Mouse (Mus musculus) megakaryocyte, embryonic 14.5 days (primary cell): ENCODE results near the gene Cisd3. TPM values are rescaled to one million over a fixed set of nuclear protein-coding genes. Genes with fewer than 3 reads are reported as not detected.
A peak's percentile ranks its signal among the peaks of the same experiment; 100 is the strongest.
"Not testable (repeated sequence)": the region's sequence is repeated elsewhere in the genome, so short reads cannot be mapped to it uniquely, and the experiment has no call there.

ENCODE experiments used
- H3K27me3 ChIP-seq: replicated peaks from 2 replicates; pipeline ENCODE3; 2012; ENCODE audit warnings: inconsistent platforms
- H3K36me3 ChIP-seq: replicated peaks from 2 replicates; pipeline ENCODE3; 2012; ENCODE audit warnings: low read length, inconsistent platforms, mixed read lengths
- H3K4me1 ChIP-seq: 2 replicates; pipeline ENCODE4 v1.6.1; 2012; ENCODE audit warnings: inconsistent platforms
- H3K4me3 ChIP-seq: replicated peaks from 2 replicates; pipeline ENCODE3; 2012; ENCODE audit warnings: moderate library complexity, mild to moderate bottlenecking, inconsistent platforms
- H3K9me3 ChIP-seq: 2 replicates; pipeline ENCODE4 v1.6.1; 2012; ENCODE audit warnings: inconsistent platforms
- FLI1 ChIP-seq: IDR thresholded peaks from 2 replicates; pipeline ENCODE4 v1.6.1; 2012; ENCODE audit warnings: low read length, inconsistent platforms, mixed read lengths
- GATA1 ChIP-seq: IDR thresholded peaks from 3 replicates; pipeline ENCODE4 v1.6.1; 2012; ENCODE audit warnings: mixed read lengths, low read length, inconsistent platforms, borderline replicate concordance
- polyA plus RNA-seq: library from polyadenylated mRNA; stranded (reverse); fragments of >175 nt; gene quantifications from 2 replicates; pipeline ENCODE4 v1.2.3, GENCODE M21; 2012; ENCODE audit warnings: low replicate concordance; ENCODE audit not compliant: insufficient read depth

Gene Cisd3
- polyA plus RNA-seq: 0.45 TPM in 1 of 2 replicates, not detected in the other

DNA sequence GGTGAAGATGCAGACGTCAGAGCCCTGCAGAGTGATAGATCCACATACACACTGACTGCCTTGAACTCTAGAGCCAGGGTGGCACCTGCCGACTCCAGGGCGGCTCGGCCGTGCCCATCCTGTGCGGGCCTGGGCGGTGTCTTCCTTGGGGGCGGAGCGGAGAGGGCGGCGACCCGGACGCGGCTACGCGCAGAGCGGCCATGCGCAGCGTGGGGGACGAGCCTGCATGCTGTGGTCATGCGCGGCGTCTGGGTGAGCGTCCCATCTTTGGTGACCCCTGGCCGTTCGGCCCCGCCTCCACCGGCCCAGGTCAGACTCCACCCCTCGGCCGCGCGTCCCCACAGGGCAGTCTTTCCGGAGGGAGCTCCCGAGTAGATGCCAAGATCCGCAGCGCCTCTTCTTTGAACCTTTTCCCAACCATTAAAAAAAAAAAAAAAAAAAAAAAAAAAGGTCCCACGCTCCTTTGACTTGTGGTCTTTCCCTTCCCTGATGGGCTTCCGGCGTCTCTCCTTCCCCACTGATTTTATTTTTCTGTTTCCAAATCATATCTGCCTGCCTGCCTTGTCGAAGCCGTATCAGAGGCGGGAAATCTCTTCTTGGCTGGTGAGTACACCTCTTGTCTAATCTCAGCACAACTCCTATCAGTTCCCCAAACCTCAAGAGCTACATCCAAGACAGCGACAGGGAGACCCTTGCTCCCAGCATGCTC is at the start of gene Cisd3:
TSS of gene Cisd3 (plus strand) at position 214 of the 709 bp plus-strand sequence.
- H3K4me3 ChIP-seq: peak within 1 kb of the TSS; percentile 91
- H3K4me1 ChIP-seq: peaks cover 41% of the 10 kb centered on the region
- TF ChIP-seq FLI1 (no peak), GATA1 (no peak)
- H3K36me3 ChIP-seq: peaks cover 33% of the 10 kb centered on the region
- H3K9me3 ChIP-seq: no peaks in the 10 kb centered on the region
- peaks cover 28% of the 10 kb centered on the region for H3K27me3 ChIP-seq

DNA sequence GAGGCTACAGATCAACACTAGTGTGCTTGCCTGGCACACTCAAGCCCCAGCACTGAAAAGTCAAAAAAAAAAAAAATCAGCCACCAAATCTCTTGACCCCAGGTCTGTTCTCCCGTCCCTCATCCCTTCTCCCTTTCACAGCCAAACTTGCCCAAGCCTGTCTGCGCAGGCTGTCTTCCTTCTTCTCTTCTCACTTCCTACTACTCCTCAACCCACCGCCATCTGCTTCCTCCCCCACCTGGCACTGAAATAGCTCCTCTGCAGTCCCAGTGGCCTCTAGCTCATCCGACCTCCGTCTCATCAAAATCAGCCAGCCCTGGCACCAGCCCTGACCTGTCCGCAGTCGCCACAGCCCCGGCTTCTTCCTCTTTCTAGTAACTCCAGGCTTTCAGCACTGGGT is 44.0 kb upstream of the Cisd3 start:
- TF ChIP-seq GATA1: no peak
- no peak for TF ChIP-seq FLI1
- H3K9me3 ChIP-seq: peaks cover 14% of the 10 kb centered on the region
- peak overlapping the region; percentile 65 for H3K4me3 ChIP-seq
- no peaks in the 10 kb centered on the region for H3K36me3 ChIP-seq
- peaks cover 16% of the 10 kb centered on the region for H3K4me1 ChIP-seq
- peaks cover 35% of the 10 kb centered on the region for H3K27me3 ChIP-seq

DNA sequence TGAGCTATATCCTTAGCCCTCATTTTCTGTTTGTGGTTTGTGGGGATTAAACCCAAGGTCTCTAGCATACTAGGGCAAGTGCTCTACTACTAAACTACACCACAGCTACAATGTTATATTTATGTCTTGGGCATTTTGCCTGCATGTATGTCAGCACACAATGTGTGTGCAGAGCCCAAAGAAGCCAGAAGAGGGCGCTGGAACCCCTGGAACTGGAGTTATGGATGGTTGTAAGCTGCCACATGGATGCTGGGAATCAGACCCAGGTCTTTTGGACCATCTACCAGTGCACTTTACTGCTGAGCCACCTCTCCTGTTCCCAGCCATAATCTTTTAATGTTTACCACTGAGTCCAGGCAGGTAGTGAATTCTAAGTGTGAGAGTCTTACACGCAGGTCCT is 42.9 kb upstream of the Cisd3 start:
- Histone ChIP-seq H3K36me3 (no peaks in the 10 kb centered on the region), H3K4me3 (no peak overlapping the region), H3K4me1 (peaks cover 16% of the 10 kb centered on the region), H3K27me3 (peaks cover 32% of the 10 kb centered on the region), H3K9me3 (peaks cover 14% of the 10 kb centered on the region)
- TF ChIP-seq FLI1: no peak
- no peak for TF ChIP-seq GATA1

DNA sequence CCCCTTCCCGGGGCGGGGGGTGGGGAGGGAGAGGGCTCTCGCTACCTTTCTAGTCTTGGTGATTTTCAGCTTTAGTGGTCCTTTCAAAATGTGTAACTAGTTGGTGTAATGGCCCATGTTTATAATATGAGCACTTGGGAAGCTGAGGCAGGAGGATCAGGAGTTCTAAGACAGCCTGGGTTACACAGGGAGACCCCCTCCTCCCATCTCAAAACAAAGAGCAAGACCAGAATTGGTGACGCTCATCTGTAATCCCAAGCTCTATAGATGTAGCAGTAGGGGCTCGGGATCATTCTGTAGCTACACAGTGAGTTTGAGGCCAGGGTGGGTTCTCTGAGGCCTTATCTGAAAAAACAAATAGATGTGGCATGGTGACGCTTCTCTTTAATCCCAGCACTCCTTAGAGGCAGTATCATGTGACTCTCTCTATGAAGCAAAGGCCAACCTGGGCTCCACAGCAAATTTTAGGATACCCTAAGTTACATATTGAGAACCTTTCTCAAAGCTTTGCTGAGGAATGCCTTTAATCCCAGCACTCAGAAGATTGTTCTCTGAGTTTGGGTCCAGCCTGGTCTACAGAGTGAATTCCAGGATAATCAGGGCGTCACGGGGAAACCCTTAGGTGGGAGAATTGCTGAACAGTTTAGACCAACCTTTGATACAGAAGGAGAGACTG is 42.1 kb upstream of the Cisd3 start:
- no peak overlapping the region for H3K4me3 ChIP-seq
- TF ChIP-seq FLI1 (no peak), GATA1 (no peak)
- H3K4me1 ChIP-seq: peaks cover 16% of the 10 kb centered on the region
- peaks cover 26% of the 10 kb centered on the region for H3K27me3 ChIP-seq
- H3K9me3 ChIP-seq: peaks cover 14% of the 10 kb centered on the region
- H3K36me3 ChIP-seq: no peaks in the 10 kb centered on the region

DNA sequence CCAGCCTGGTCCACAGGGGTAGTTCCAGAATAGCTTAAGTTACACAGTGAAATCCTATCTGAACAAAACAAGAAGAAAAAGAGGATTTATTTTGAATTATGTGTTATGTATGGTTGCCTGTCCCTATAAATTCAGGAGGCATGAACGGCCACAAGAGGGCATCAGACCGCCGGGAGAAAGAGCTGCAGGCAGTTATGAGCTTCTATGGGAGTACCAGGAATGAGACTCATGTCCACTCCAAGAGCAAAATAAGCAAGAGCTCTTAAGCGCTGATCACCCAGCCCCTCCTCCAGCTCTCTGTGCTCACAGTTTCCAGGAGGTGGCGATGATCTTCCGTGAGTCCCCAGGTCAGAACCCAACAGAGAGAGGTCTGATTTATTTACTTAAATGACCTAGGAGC is 40.8 kb upstream of the Cisd3 start:
- peaks cover 29% of the 10 kb centered on the region for H3K27me3 ChIP-seq
- H3K36me3 ChIP-seq: no peaks in the 10 kb centered on the region
- H3K4me1 ChIP-seq: peaks cover 16% of the 10 kb centered on the region
- TF ChIP-seq FLI1: no peak
- no peak for TF ChIP-seq GATA1
- peaks cover 14% of the 10 kb centered on the region for H3K9me3 ChIP-seq
- no peak overlapping the region for H3K4me3 ChIP-seq

DNA sequence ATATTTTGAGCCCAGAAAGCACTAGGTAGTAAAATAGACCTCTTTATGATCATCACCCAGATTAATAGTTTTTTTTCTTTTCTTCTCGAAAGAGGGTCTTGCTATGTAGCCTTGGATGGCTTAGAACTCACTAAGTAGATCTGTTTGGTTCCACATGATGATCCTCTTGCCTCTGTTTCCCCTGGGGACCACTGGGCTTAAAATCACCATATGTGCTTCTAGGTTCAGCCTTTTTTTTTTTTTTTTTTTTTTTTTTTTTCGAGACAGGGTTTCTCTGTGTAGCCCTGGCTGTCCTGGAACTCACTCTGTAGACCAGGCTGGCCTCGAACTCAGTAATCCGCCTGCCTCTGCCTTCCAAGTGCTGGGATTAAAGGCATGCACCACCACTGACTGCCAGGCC is 37.1 kb upstream of the Cisd3 start:
- H3K9me3 ChIP-seq, H3K36me3 ChIP-seq, H3K4me1 ChIP-seq, H3K4me3 ChIP-seq: not testable (repeated sequence)
- peaks cover 31% of the 10 kb centered on the region for H3K27me3 ChIP-seq

DNA sequence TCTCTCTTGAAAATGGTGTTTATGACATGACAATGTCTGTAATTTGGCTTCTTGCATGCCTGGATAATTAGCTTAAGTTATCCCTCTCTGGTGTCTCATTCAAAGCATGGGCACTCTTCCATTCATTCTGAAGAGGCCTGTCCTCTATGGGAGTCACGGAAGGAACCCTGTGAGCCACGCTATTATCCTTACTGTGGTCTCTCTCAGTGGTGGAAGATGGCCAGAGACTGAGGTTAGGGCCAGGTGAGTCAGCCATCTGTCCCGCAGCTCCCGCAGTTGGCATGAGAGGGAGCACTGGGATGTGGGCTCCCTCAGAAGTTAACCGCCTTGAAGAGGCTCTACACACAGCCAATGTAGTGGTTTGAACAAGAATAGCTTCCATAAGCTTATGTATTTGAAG is 35.3 kb upstream of the Cisd3 start:
- H3K4me1 ChIP-seq: no peaks in the 10 kb centered on the region
- no peak overlapping the region for H3K4me3 ChIP-seq
- peaks cover 44% of the 10 kb centered on the region for H3K27me3 ChIP-seq
- peaks cover 5% of the 10 kb centered on the region; the same call in 1 of the 2 replicates for H3K9me3 ChIP-seq
- no peak for TF ChIP-seq GATA1
- peaks cover 4% of the 10 kb centered on the region for H3K36me3 ChIP-seq

DNA sequence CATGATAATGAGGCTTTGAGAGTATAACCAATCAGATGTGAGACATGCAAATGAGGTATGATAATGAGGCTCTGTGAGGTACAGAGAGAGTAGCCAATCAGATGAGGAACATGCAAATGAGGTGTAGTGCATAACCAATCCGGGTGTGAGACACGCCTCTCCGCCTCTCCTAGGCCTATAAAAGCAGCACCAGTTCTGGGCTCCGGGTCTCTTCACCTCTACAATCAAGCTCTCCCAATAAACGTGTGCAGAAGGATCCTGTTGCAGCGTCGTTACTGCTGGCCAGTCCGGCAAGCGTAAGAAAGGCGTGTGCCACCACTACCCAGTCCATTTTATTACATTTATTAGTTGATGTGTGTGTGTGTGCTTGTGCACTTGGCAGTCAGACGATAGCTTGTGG is 32.2 kb upstream of the Cisd3 start:
- H3K4me1 ChIP-seq, H3K9me3 ChIP-seq, H3K4me3 ChIP-seq, H3K36me3 ChIP-seq: not testable (repeated sequence)
- H3K27me3 ChIP-seq: peaks cover 51% of the 10 kb centered on the region

DNA sequence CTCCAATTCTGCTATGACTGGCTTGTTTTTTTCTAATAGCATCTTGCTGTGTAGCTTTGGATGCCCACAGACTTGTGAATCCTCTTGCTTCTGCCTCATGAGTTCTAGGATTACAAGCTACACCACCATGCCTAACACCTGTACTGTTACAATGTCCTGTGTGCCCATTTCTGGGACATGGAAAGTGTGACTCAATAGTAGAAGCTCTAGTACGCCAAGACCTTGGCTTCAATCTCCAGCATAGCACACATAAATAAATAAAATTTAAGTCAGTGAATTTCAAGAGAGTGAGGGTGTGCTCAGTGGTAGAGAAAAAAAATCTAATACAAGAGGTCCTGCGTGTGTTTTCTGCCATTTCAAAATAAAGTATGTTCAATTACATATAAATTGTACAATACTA is 31.4 kb upstream of the Cisd3 start:
- Histone ChIP-seq H3K9me3 (peaks cover 5% of the 10 kb centered on the region; the same call in 1 of the 2 replicates), H3K36me3 (peaks cover 4% of the 10 kb centered on the region), H3K4me3 (no peak overlapping the region), H3K27me3 (peaks cover 54% of the 10 kb centered on the region), H3K4me1 (peaks cover 13% of the 10 kb centered on the region)
- TF ChIP-seq GATA1: no peak

DNA sequence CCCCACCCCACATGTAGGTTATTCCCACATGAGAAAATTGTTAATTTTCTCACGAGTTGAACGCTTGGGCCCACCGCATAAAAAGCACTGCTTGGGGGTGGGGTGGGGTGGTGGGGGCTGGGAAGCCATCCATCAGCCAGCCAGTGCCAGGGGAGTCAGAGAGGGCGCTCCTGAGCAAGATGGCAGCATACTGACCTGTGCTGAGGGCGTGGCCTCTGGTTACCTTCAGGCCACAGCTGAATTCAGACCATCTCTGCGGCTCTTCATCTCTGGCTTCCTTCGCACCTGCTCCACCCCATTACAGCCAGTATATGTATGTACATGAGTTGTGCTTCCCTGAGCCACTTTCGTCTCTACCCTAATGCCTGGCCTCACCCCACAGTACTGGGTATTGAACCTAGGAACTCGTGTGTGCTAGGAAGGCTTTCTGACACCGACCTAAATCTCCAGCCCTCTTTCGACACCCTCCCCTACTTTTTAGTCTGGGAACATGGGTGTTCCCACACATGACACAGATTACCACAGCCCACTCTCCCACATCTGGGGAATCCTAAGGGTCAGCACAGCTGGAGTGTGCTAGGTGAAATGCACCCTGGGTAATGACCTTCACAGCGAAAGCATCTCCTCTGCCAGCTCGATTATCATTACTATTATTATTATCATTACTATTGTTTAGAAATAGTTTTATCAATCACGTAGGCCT is 29.2 kb upstream of the Cisd3 start:
- TF ChIP-seq GATA1 (no peak), FLI1 (no peak)
- H3K9me3 ChIP-seq: peaks cover 5% of the 10 kb centered on the region; the same call in 1 of the 2 replicates
- no peak overlapping the region for H3K4me3 ChIP-seq
- peaks cover 31% of the 10 kb centered on the region for H3K4me1 ChIP-seq
- H3K27me3 ChIP-seq: peaks cover 56% of the 10 kb centered on the region
- peaks cover 4% of the 10 kb centered on the region for H3K36me3 ChIP-seq
